Mouse (Mus musculus) liver, embryonic 16.5 days (tissue): Measurements from ENCODE around the gene Tmco1. TPM values are rescaled to one million over a fixed set of nuclear protein-coding genes. Genes with fewer than 3 reads are reported as not detected.
A peak's percentile ranks its signal among the peaks of the same experiment; 100 is the strongest.

Experiments
- ATAC-seq: fragments of 200-750 bp; cut with Nextera tagmentation; 2 replicates; pipeline ENCODE4 v1.8.0; 2017; ENCODE audit warnings: low read depth, mild to moderate bottlenecking, moderate number of reproducible peaks, moderate library complexity
- H3K27ac ChIP-seq: fragments of 300-500 bp; sonication (generic); 2 replicates; pipeline ENCODE4 v1.5.1; 2014; ENCODE audit warnings: mild to moderate bottlenecking, low read length
- H3K27me3 ChIP-seq: fragments of 300-500 bp; sonication (generic); 2 replicates; pipeline ENCODE4 v1.6.1; 2014; ENCODE audit warnings: low read depth, low read length, mixed read lengths; ENCODE audit not compliant: control insufficient read depth, insufficient read depth
- H3K36me3 ChIP-seq: fragments of 300-500 bp; sonication (generic); 2 replicates; pipeline ENCODE4 v1.6.1; 2014; ENCODE audit warnings: mild to moderate bottlenecking; ENCODE audit not compliant: control insufficient read depth, insufficient read depth
- H3K4me1 ChIP-seq: fragments of 300-500 bp; sonication (generic); 2 replicates; pipeline ENCODE4 v1.6.1; 2014; ENCODE audit warnings: low read depth, low read length, mixed read lengths; ENCODE audit not compliant: control insufficient read depth
- H3K4me2 ChIP-seq: fragments of 300-500 bp; sonication (generic); 2 replicates; pipeline ENCODE4 v1.6.1; 2014; ENCODE audit warnings: low read depth, low read length, mixed read lengths
- H3K4me3 ChIP-seq: fragments of 300-500 bp; sonication (generic); 2 replicates; pipeline ENCODE4 v1.5.1; 2014; ENCODE audit warnings: low read depth, mild to moderate bottlenecking, low read length
- H3K9ac ChIP-seq: fragments of 300-500 bp; sonication (generic); 2 replicates; pipeline ENCODE4 v1.6.1; 2014; ENCODE audit warnings: low read depth, low read length
- H3K9me3 ChIP-seq: fragments of 300-500 bp; sonication (generic); replicated peaks from 2 replicates; pipeline ENCODE4 v1.6.1; 2016; ENCODE audit warnings: low read length; ENCODE audit not compliant: control insufficient read depth
- WGBS: fragments of 180-500 bp; shearing (Covaris S2); extraction: QIAGEN DNeasy Blood & Tissue Kit; methylation state at CpG from one replicate; pipeline ENCODE4 v1.1.7; 2014; ENCODE audit not compliant: insufficient replicate concordance; 5-methylcytosine and 5-hydroxymethylcytosine counted together
- polyA plus RNA-seq: library from polyadenylated mRNA; unstranded; fragments of >200 nt; fragmentation: Nextera tagmentation; extraction: Ambion mirVana; gene quantifications from 2 replicates; pipeline ENCODE4 v1.2.1, GENCODE M21; 2015

Tmco1 gene
- polyA plus RNA-seq, 1 experiment from 2014 or later = 61.3 TPM

DNA sequence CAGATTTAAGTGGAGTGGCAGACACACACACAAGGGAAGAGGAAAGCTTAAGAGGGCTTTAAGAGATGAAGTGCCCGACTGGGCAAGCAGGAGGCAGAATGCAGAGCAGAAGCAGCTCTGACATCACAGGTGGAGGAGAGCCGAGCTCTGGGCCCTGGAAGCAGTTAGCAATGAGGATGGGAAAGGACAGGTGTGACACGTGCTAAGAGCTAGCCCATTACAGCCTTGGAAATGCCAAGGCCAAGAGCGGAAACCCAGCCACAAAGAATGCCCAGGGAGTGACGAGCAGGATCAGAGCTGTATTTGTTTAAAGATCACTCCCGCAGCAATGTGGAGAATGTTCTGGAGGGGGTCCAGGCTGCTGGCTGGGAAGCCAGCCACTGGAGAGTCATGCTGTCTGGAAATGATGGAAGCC, 38.3 kb upstream of the Tmco1 start:
- Histone ChIP-seq H3K36me3 (no peaks in the 10 kb centered on the region), H3K9me3 (no peaks in the 10 kb centered on the region), H3K4me2 (peak overlapping the region; percentile 25), H3K9ac (peak overlapping the region; percentile 3; the same call in 1 of the 2 replicates), H3K27ac (peak overlapping the region; percentile 59), H3K4me1 (peaks cover 64% of the 10 kb centered on the region), H3K27me3 (no peaks in the 10 kb centered on the region), H3K4me3 (no peak overlapping the region; the same call in 1 of the 2 replicates)
- no peak for ATAC-seq
- WGBS = 35% methylated on average over 6 of the region's 6 CpGs

DNA sequence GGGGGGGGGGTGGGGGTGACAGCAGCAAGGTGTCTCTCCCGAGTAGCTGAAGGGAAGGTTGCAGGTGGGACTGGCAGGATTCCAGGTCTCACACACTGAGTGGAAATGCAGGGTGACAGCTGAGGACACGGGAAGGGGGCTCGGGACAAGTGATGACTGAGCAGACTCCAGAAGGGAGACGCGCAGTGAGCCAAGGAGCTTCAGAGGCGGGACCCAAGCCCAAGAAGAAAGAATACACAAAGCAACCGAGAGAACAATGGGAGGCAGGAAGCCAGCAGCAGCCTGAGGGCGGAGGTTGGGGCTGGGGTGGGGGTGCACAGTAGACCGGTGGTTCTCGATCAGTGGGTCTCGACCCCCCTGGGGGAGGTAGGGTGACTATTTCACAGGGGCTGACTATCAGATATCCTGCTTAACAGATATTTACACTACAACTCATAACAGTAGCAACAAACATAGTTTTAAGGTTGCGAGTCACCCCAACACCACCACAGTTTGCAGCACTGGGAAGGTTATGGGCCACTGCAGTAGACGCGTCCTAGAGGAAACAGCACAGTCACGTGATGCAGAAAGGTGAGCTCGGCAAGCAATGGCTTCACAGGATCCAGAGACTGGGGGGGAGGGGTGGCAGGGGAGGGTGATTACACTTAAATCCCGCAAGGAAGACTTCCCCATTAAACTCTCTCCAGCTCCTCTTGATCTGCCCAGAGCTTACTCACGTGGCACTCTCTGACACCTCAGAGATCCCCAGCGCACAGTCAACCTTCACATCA, 37.7 kb upstream of the Tmco1 start:
- H3K27ac ChIP-seq = peak overlapping the region; percentile 70
- peak overlapping the region; percentile 37 for H3K4me2 ChIP-seq
- peaks cover 64% of the 10 kb centered on the region for H3K4me1 ChIP-seq
- no peak for ATAC-seq
- WGBS = 29% methylated on average over 19 of the region's 19 CpGs
- H3K36me3 ChIP-seq = no peaks in the 10 kb centered on the region
- H3K4me3 ChIP-seq = no peak overlapping the region
- H3K9ac ChIP-seq = no peak overlapping the region
- no peaks in the 10 kb centered on the region for H3K9me3 ChIP-seq
- H3K27me3 ChIP-seq = no peaks in the 10 kb centered on the region

DNA sequence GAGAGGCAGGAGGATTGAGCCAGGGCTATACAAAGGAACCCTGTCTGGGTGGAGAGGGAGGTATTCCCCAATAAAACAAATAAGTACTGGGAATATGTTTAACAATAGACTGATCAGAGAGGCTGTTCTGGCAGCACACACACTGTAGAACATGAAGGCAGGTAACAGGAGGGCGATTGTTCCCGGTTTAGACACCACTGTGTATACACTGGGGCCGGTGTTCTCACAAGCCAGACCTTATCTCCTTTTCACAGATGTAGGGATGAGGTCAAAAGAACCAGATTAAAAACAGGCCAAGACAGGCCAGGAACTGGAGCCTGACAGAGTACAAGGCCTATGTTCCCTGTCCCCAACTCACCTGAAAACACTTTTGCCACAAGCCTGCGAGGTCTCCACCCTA, 36.9 kb upstream of the Tmco1 start:
- peak overlapping the region; percentile 37 for H3K4me2 ChIP-seq
- H3K9ac ChIP-seq = peak overlapping the region; percentile 26
- H3K36me3 ChIP-seq = no peaks in the 10 kb centered on the region
- H3K27ac ChIP-seq = peak overlapping the region; percentile 70
- peaks cover 64% of the 10 kb centered on the region for H3K4me1 ChIP-seq
- WGBS = 10% methylated on average over 4 of the region's 4 CpGs
- no peaks in the 10 kb centered on the region for H3K27me3 ChIP-seq
- no peaks in the 10 kb centered on the region for H3K9me3 ChIP-seq
- H3K4me3 ChIP-seq = no peak overlapping the region
- peak; percentile 85 for ATAC-seq

DNA sequence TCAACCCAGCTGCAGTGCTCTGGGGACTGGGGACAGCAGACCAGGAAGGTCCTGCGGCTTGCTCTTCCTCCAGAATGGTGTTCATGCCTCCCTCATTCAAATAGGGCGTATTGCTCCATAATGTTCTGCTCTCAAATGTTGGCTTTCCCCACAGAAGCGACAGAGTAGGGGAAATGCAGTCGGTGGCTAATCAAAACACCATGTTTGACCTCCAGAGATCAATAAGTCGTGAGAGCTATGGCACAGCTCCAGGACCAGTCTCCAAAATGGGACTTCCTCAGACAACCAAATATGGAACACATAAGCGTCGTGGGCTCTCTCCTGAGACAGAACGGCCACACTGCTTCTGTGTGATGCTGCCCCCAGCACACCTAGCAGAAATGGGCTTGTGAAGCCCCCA, 36.3 kb upstream of the Tmco1 start:
- peak; percentile 9; the same call in 1 of the 2 replicates for ATAC-seq
- no peak overlapping the region for H3K4me3 ChIP-seq
- H3K4me1 ChIP-seq = peaks cover 64% of the 10 kb centered on the region
- H3K27ac ChIP-seq = peak overlapping the region; percentile 70
- no peaks in the 10 kb centered on the region for H3K9me3 ChIP-seq
- H3K4me2 ChIP-seq = peak overlapping the region; percentile 37
- WGBS = 29% methylated on average over 8 of the region's 8 CpGs
- H3K27me3 ChIP-seq = no peaks in the 10 kb centered on the region
- H3K36me3 ChIP-seq = no peaks in the 10 kb centered on the region
- peak overlapping the region; percentile 26 for H3K9ac ChIP-seq

DNA sequence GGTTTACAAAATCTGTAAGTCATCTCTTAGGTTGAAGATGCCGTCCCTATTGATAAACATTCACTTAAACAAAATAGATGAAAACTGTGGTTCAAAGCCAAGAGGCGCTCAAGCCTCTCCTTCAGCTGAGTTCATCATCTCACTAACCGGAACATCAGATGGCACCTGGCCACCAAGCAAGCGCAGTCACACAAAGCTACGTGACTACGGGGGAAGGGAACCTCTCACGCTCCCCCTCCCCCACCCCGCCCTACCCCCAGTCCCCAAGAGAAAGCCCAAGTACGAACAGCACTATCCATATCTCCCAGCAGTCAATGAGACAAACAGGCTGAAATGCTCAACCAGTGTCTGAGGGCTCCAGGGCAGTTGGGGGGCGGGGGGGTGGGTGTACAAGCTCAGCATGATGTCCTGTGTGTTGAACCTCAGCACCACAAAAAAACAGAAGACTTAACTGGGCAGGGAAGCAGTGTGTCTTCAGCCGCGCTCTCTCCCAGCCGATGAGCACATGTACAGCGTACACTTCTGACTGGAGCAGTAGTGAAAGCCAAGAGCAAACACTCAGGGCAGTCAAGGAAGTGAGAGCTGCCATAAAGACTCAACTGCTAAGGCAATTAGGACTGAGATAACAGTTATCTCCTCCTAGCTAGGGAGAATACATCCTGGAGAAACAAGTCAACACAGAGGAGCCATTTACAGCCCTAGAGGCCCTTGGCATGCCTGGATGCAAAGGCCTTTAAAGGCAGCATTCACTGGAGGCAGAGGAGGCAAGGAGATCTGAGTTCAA, 34.6 kb upstream of the Tmco1 start:
- H3K4me3 ChIP-seq = peak overlapping the region; percentile 4; the same call in 1 of the 2 replicates
- H3K27me3 ChIP-seq = no peaks in the 10 kb centered on the region
- H3K27ac ChIP-seq = peak overlapping the region; percentile 80
- peak; percentile 41 for ATAC-seq
- peaks cover 59% of the 10 kb centered on the region for H3K4me1 ChIP-seq
- peak overlapping the region; percentile 47 for H3K4me2 ChIP-seq
- no peaks in the 10 kb centered on the region for H3K36me3 ChIP-seq
- WGBS = 26% methylated on average over 14 of the region's 14 CpGs
- H3K9ac ChIP-seq = peak overlapping the region; percentile 32
- H3K9me3 ChIP-seq = no peaks in the 10 kb centered on the region

DNA sequence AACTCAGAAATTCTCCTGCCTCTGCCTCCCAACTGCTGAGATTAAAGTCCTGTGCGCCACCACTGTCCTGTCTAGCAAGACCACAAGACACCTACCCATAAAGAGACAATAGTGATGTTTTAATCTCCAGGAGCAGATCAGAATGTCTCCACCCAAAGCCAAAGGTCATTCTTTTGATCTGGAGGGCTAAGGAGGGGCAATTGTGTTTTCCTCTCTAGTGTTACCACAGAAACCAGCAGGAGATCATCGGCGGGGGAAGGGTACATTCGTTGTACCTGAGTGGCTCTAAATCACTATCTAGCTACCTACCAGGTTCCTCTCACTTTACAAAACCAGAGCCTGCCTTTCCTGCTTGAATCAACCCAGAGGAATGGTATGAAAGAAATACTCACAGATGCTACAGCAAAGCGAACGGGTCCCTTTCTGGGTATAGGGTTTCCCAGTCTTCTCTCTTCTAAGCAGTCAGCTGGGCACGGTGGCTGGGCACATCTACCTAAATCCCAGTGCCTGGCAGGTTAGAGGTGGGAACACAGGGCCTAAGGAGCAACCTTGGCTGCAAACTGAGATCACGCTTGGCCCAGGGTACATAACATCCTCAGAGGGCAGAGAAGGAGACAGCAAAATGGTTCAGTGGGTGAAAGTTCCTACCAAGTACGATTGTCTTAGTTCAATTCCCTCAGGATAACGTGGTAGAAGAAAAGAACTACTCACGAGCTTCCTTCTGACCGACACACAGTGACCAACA, 33.4 kb upstream of the Tmco1 start:
- ATAC-seq = no peak
- Histone ChIP-seq H3K4me3 (no peak overlapping the region), H3K27me3 (no peaks in the 10 kb centered on the region), H3K9ac (no peak overlapping the region), H3K36me3 (no peaks in the 10 kb centered on the region), H3K4me2 (no peak overlapping the region), H3K27ac (peak overlapping the region; percentile 16; the same call in 1 of the 2 replicates), H3K9me3 (no peaks in the 10 kb centered on the region), H3K4me1 (peaks cover 47% of the 10 kb centered on the region)
- WGBS = 73% methylated on average over 12 of the region's 12 CpGs

DNA sequence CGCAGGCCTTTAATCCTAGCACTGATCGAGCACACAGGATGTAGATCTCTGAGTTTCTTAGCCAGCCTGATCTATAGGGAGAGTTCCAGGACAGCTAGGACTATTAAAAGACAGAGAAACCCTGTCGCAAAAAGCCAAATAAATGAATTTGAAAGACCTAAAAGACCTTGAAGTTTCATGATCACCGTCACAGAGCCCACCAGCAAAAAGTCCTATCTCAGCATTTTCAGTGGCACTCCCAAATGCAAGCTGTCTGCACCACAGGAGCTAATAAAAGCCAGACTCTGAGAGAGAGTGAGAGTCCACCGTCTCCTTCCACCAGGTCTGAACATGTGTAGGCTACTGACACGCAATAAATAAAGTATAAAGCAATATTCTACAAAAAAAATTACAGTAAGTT, 29.8 kb upstream of the Tmco1 start:
- ATAC-seq = no peak
- H3K27me3 ChIP-seq = no peaks in the 10 kb centered on the region
- no peak overlapping the region for H3K9ac ChIP-seq
- H3K27ac ChIP-seq = no peak overlapping the region
- H3K4me1 ChIP-seq = peaks cover 30% of the 10 kb centered on the region
- no peak overlapping the region for H3K4me3 ChIP-seq
- H3K4me2 ChIP-seq = no peak overlapping the region
- H3K9me3 ChIP-seq = no peaks in the 10 kb centered on the region
- H3K36me3 ChIP-seq = no peaks in the 10 kb centered on the region
- 73% methylated on average over 6 of the region's 6 CpGs for WGBS

DNA sequence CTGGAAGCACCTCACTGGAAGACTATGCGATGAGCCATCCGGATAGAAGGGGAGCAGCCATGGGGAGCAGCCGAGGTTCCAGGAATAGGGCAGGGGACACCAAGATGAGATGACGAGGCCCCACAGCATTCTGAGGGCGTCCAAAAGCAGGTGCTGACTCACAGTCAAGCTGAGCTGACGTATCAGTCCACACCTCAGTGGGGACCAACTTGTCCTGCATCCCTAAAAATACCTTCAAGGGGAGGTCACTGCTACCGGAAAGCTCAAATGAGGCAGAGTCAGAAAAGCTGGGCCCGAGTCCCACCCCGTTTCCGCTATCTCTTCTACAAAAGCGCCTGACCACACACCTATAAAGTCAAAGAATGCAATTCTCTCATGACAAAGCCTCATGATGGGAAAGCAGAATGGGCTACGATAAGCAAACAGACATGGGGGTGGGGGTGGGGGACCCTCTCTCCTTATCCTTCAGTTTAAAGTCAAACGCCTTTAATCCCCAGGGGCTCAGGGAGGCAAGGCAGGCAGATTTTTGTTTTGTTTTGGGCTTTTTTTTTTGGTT, 28.9 kb upstream of the Tmco1 start:
- no peak for ATAC-seq
- 59% methylated on average over 13 of the region's 13 CpGs for WGBS
- Histone ChIP-seq H3K27ac (no peak overlapping the region), H3K4me3 (no peak overlapping the region), H3K4me1 (peaks cover 27% of the 10 kb centered on the region), H3K9me3 (no peaks in the 10 kb centered on the region), H3K4me2 (no peak overlapping the region), H3K9ac (no peak overlapping the region), H3K36me3 (no peaks in the 10 kb centered on the region), H3K27me3 (no peaks in the 10 kb centered on the region)
